Mouse (Mus musculus) cerebellum, adult 9-11 months (tissue): ENCODE results near the gene Trf.
"Not testable (repeated sequence)": the region's sequence is repeated elsewhere in the genome, so short reads cannot be mapped to it uniquely, and the experiment has no call there.

ENCODE experiments used
- DNase-seq: peaks from one replicate; pipeline ENCODE4 v3.0.0; 2022

The Trf gene

DNA sequence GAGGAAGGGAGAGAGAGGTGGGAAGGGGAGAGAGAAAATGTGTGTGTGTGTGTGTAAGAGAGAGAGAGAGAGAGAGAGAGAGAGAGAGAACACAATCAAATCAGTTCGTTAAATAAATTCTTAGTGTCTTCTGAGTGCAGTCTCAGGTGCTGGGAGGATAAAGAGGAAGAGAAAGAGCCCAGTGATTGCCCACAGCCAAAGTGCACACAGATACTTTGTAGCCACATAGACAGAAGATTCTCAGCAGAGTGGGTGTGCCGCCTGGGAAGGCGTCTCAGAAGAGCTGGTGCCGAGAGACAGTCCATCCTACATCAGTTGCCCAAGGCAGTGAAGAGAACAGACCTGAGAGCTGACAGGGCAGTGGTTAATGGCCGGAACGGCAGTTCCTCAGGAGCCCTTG is 16.0 kb downstream of the Trf start:
- no peak for DNase-seq

GRCm38 (mm10) chr9:103213631-103214030 is 16.6 kb downstream of the Trf start:
- DNase-seq, result no peak

GRCm38 (mm10) chr9:103212654-103213420 is 17.4 kb downstream of the Trf start:
- DNase-seq, result no peak

DNA sequence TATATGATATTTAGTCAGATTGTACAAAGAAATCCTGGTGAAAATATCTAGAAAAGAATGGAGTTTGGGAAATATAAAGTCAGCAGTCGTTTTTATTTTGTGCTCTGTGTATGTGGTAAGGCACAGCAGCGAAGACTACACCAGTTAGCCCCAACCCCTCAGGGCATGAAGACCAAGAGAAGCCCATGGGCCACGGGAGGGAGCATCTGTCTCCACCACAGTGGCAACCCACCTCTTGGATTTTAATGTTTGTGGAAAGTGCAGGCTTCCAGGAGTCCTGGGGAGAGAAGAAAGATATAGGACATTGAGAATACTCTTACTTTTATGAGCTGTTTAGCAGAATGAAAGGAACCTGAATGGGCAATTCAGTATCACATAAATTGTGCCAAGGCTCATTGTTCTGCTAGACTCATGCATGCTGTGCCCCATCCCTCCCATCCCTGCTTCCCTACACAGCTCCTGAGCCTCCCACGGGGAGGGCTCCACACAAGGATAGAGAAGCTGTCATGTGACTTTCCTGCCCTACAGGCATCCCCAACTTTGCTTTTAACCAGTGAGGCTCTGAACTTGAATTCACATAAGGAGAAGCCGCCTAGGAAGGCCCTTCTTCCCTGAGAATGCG is 21.3 kb downstream of the Trf start:
- DNase-seq, result no peak

DNA sequence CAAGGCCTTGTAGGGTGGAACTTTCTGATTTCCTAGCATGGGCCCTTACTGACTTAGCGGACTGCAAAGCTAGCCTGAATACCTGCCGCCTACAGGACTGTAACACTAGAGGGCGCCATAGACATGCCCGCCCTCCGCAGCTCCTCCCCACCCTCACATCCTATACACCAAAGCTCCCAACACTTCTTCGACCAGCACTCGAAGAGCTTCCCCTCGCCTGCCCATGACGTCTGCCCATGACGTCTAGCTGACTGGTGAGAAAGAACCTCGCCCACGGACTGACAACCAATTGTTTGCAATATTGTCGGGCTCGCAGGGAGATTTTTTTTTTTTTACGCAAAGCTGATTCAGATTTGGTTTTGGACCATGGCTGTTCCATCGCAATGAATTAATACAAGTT is 22.4 kb downstream of the Trf start:
- peak; percentile 72 for DNase-seq

GRCm38 (mm10) chr9:103205786-103206185 is 24.5 kb downstream of the Trf start:
- DNase-seq, result no peak

DNA sequence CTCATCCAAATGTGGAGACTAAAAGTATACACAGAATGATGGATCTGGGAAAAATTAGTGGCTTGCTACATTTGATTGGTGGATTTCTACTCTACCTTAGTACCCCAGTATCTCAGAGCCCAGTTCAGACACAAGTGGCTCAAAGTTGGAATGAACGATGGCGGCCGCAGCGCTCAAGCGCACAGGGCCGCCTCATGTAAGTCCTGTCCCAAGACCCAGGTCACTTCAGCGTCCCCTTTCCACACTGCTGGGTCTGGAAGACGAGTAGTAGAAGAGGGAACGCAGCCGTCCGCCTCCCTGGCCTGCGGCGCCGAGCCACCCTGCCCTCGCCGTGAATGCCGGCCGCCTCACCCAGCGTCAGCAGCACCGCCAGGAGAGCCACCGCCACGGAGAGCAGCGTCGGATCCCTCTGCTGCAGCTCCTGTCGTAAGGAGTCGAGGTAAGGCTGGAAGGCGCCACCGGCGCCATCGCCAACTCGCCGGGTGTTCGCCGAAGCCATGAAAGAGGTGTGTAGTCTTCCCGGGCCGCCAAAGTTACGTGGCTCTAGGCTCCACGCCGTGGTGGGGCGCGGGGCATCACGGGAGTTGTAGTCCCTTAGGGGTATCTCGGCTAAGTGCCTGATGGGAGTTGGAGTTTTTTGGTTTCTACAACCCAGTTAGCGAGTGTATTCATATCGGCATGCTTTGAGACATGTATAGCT is 28.5 kb downstream of the Trf start, which contains the start of gene Srprb:
Srprb (minus strand) TSS at position 577 of the 700 bp plus-strand sequence.
- peak; percentile 92 for DNase-seq

DNA sequence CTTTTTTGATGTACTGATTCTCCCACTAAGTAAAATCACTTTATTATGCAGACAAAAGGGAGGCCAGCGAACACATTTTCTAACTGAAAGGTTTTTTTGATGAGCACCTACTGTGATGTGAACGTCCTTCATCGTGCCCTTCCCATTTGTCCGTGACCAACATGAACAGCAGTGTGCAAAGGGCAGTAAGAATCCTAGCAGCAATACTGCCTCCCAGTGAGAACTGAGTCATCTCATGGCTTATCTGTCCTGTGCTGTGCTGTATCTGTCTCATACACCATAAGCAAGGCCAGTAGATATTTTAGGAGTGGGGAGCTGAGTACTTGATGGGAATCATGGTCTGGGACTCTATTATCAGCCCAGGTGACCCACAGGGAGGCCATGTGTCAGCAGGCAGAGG is 41.8 kb downstream of the Trf start:
- DNase-seq, result no peak

GRCm38 (mm10) chr9:103186747-103187146 is 43.5 kb downstream of the Trf start:
- DNase-seq, result peak; percentile 87

DNA sequence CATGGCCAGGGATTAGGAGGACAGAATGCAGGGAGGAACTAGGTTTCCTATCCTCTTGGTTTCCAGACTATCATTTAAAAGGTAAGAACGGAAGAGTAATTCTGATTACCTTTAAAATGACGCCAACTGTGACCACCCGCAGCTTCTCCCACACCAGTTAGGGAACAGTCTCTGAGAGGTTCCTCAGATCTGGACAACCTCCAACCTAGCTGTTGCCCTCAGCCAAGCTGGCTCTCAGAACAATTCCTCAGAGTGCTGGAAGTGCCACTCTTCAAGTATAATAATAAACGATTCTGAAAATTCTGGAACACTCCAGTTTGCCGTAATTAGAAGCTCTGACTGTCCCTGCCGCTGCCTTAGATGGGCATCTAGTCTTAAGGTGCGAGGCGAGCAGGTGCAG is 44.3 kb downstream of the Trf start:
- DNase-seq, result peak; percentile 60

- DNase-seq, result no peak
Observed at GRCm38 (mm10) chr9:103184855-103185254, 45.4 kb downstream of the Trf start.

- no peak for DNase-seq
Observed at GRCm38 (mm10) chr9:103181886-103182285, 48.4 kb downstream of the Trf start.

DNA sequence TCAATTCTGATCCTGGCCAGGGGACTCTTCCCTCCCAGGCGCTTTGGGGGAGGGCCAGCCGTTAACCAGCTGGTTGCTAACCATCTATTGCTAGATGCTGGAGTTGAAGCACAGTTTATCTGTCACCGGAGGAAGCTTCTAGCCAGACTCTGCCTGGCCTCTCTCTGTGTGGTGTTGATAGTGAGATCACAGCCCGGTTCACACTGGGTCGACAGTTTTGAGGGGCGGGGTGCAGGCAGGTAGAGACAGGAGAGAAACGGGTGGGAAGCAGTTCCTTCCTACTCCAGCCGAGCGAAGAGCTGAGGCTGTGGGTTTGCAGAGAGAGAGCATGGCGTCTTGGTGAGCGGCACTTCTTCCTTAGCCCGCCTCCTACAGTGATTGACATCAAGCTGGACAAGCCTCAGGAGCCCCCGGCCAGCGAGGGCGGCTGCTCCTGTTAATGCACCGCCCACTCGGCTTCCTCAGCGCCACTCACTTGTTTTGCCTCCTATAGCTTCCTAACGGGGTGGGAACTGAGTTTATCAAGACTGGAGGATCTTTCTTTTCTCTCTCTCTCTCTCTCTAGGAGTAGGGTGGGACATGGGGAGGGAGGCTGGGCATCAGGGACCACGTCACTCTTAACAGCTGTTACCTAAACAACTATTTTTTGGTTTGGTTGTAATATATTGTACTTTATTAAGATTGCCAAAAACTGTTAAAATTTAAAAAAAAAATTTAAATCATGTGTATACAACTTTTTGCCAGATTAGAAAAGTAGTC is 49.3 kb downstream of the Trf start:
- no peak for DNase-seq

DNA sequence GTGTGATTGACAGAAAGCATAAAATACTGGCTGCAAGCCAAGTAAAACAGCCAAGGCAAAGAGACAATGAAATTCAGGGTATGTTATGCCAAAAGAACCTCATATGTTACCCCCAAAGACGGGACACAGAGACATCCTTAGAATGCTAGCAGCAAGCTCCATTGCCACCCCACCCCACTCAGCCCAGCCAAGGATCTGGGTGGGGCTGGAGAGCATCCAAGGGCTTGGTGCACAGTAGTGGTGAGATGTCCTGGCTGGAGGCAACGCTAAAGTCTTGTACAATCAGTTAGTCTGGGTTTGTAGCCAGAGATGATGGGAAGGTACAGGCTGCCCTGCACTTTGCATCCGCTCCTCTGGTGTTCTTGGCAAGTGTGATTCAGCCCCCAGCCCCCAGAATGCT is 49.9 kb downstream of the Trf start:
- peak; percentile 58 for DNase-seq

- no peak for DNase-seq
Observed at GRCm38 (mm10) chr9:103175692-103176091, 54.6 kb downstream of the Trf start.

DNA sequence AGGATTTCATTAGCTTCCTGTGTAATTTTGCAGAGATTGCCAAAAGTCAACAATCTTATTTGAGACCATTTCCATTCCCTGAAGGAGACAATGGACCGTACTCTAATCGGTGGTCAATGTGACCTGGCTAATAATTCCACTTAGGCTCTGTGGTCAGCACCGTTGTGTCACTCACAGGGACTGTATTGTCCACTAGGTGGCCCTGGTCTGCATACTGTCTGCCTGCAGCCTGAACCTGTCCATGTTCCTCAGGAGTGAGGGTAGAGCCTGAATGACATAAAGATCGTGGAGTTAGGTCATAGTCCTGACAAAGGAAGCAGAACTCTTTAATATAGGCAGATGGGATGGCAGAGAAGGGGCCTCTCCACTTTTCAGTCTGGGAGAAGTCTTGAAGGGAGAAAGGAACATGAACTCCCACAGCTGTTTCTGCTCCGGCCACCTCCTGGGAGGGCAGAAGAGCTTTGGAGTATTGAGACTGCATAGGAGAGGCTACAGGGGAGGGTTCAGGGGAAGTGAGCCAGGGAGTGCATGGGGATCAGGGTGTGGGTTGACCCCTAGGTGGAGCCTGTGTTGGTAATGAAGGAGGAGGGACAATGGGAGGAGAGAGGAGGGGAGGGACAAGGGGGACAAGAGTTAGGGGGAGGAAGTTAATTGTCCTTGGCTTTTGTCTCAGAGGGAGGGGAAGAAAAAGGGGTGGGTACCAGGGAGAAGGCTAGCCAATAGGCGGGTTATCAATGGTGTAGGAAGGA is 55.3 kb downstream of the Trf start:
- DNase-seq, result no peak

- DNase-seq, result no peak
Observed at GRCm38 (mm10) chr9:103168771-103169170, 61.5 kb downstream of the Trf start.

- DNase-seq, result no peak
Observed at GRCm38 (mm10) chr9:103168046-103168445, 62.2 kb downstream of the Trf start.

DNA sequence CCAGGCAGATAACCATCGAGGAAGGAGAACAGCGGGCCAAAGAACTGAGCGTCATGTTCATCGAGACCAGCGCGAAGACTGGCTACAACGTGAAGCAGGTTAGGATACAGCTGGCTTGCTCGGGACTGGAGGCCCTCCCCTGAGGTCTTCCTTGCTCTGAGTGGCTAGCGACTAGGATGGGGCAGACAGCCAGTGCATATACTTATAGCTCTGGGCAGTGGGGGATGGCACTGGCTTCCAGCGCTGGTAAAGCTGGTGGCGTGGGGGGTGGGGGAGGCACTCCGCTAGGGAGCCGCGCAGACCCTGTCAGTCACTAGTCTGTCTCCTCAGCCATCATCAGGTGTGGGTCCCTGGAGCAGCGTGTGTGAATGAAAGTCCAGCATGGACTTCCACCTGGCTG is 66.4 kb downstream of the Trf start:
- DNase-seq, result no peak

DNA sequence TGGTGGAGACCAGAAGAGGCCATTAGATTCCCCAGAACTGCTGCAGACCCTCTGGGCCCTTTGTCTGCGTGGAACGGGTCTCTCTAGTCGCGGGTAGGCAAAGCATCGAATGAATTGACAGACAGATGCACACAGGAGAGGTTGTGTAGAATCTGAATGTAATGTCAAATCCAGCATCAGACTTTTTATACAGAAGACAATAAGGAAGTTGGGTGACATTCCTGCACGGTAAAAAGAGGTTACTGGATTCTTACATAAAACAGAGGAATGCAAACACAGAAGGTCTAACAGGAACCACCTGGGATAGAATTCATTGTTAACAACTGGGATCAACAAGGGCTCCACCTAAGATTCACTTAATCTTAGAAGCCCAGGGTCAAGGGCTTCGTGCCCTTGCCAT is 75.1 kb downstream of the Trf start:
- DNase-seq, result not testable (repeated sequence)

DNA sequence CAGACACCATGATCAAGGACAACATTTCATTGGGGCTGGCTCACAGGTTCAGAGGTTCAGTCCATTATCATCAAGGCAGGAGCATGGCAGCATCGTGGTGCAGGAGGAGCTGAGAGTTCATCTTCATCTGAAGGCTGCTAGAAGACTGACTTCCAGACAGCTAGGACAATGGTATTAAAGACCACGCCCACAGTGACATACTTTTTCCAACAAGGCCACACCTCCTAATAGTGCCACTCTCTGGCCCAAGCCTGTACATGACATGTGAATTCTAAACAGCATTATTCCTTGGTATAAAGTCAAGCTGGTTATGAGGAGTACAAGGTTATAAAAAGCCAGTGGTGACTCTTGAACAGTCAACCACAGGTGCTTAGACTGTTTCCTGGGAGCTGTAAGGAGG is 75.7 kb downstream of the Trf start:
- DNase-seq, result no peak
